Comparison of ENCODE assay signal across 8 mouse cellular contexts in the genomic region with DNA sequence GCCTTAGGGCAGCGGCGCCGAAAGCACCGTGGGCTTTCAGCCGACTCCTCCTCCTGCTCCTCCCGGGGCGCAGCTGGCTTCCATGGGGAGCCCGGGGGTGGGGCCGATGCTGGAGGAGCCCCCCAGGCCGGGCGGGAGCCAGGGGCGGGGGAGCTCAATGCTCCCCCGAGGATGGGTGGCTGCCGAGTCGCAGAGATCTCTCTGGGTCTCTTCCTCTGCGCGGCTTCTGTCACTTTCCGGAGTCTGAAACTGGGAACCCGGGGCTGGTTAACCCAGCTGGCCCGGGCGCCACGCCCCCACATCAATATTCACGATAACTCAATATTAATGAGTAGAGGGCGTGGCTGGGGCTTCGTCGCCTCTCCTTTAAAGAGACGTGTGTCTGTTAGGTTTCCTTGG. TPM values are rescaled to one million over a fixed set of nuclear protein-coding genes. Genes with fewer than 3 reads are reported as not detected.
DNase-seq lines count a peak whose midpoint lies in the region; ATAC-seq lines count a peak whose summit lies in the region.

Gene Creb3l1 (minus strand): TSS at position 229 of the 399 bp plus-strand sequence.

- intact Hi-C loops in left cerebral cortex, postnatal 4 days (cut with DNase I) = no loop called here

- peaks cover 5% of the 10 kb centered on the region for H3K4me1 ChIP-seq in erythroblast, embryonic 14.5 days (ENCODE audit: control insufficient read depth)
- H3K4me1 ChIP-seq in hindbrain, embryonic 15.5 days (replicated peaks) = peaks cover 15% of the 10 kb centered on the region
- H3K4me1 ChIP-seq in midbrain, embryonic 10.5 days = peaks cover 19% of the 10 kb centered on the region
- H3K4me1 ChIP-seq in stomach, embryonic 16.5 days (ENCODE audit: control insufficient read depth, insufficient read depth, low read length) = peaks cover 25% of the 10 kb centered on the region

- H3K4me2 ChIP-seq in hindbrain, embryonic 15.5 days = peak within 1 kb of the TSS; percentile 99
- H3K4me2 ChIP-seq in stomach, embryonic 16.5 days (ENCODE audit: low read depth, low read length) = peak within 1 kb of the TSS; percentile 77

- H3K27ac ChIP-seq in hindbrain, embryonic 15.5 days (replicated peaks) = no peak within 1 kb of the TSS
- peak within 1 kb of the TSS; percentile 55 for H3K27ac ChIP-seq in midbrain, embryonic 10.5 days (replicated peaks)
- H3K27ac ChIP-seq in stomach, embryonic 16.5 days (ENCODE audit: low read length) = peak within 1 kb of the TSS; percentile 86

- peak within 1 kb of the TSS; percentile 36 for H3K4me3 ChIP-seq in erythroblast, embryonic 14.5 days (replicated peaks)
- peak within 1 kb of the TSS; percentile 73 for H3K4me3 ChIP-seq in hindbrain, embryonic 15.5 days
- H3K4me3 ChIP-seq in midbrain, embryonic 10.5 days = peak within 1 kb of the TSS; percentile 81
- H3K4me3 ChIP-seq in stomach, embryonic 16.5 days (replicated peaks; ENCODE audit: low read length) = peak within 1 kb of the TSS; percentile 73

- peak; percentile 33 for DNase-seq in cerebellum, adult 8-10 months
- peak; percentile 64 to 66 for DNase-seq in gastrocnemius, adult 8-10 months (ENCODE audit: low spot score in 2 of 2)
- DNase-seq in left cerebral cortex, postnatal 4 days = peak; percentile 62
- DNase-seq in midbrain, embryonic 10.5 days (ENCODE audit: low spot score) = peak; percentile 80

- peak within 1 kb of the TSS; percentile 64 for H3K9ac ChIP-seq in hindbrain, embryonic 15.5 days
- peak within 1 kb of the TSS; percentile 83 for H3K9ac ChIP-seq in stomach, embryonic 16.5 days (ENCODE audit: low read length)

- H3K9me3 ChIP-seq in erythroblast, embryonic 14.5 days (ENCODE audit: control insufficient read depth, low read length) = no peaks in the 10 kb centered on the region
- H3K9me3 ChIP-seq in hindbrain, embryonic 15.5 days = no peaks in the 10 kb centered on the region
- H3K9me3 ChIP-seq in midbrain, embryonic 10.5 days (replicated peaks) = no peaks in the 10 kb centered on the region
- H3K9me3 ChIP-seq in stomach, embryonic 16.5 days (replicated peaks; ENCODE audit: control insufficient read depth, low read length) = no peaks in the 10 kb centered on the region

- no peaks in the 10 kb centered on the region for H3K36me3 ChIP-seq in erythroblast, embryonic 14.5 days (ENCODE audit: control insufficient read depth)
- no peaks in the 10 kb centered on the region for H3K36me3 ChIP-seq in hindbrain, embryonic 15.5 days
- H3K36me3 ChIP-seq in midbrain, embryonic 10.5 days = no peaks in the 10 kb centered on the region
- no peaks in the 10 kb centered on the region for H3K36me3 ChIP-seq in stomach, embryonic 16.5 days (ENCODE audit: control insufficient read depth, insufficient read depth, low read length)

- peaks cover 34% of the 10 kb centered on the region for H3K27me3 ChIP-seq in erythroblast, embryonic 14.5 days (ENCODE audit: control insufficient read depth)
- H3K27me3 ChIP-seq in hindbrain, embryonic 15.5 days = peaks cover 19% of the 10 kb centered on the region
- H3K27me3 ChIP-seq in midbrain, embryonic 10.5 days (ENCODE audit: low read depth, poor library complexity, severe bottlenecking) = peaks cover 69% of the 10 kb centered on the region
- no peaks in the 10 kb centered on the region for H3K27me3 ChIP-seq in stomach, embryonic 16.5 days (ENCODE audit: control insufficient read depth, insufficient read depth, low read length)

- WGBS in hindbrain, embryonic 15.5 days = 2% methylated on average over 24 of the region's 27 CpGs
- 0% methylated on average over 27 of the region's 27 CpGs for WGBS in midbrain, embryonic 10.5 days
- WGBS in stomach, embryonic 16.5 days = under 1% methylated on average over 26 of the region's 27 CpGs

- ATAC-seq in erythroblast, adult 5-6 weeks (replicated peaks; ENCODE audit: low FRiP score, poor library complexity, severe bottlenecking) = no peak
- ATAC-seq in hindbrain, embryonic 15.5 days (ENCODE audit: low FRiP score, low read depth) = peak; percentile 75; the same call in 1 of the 2 replicates
- ATAC-seq in stomach, embryonic 16.5 days (ENCODE audit: insufficient read depth, low FRiP score) = 0 out of 2 replicates have a peak, but pooled peaks have one; percentile 22

RNA-seq across cellular contexts. Expression of gene Creb3l1, which starts in this region (rescaled TPM):
- polyA plus RNA-seq in erythroblast, embryonic 14.5 days (2012) = 0.03 and 0.06 TPM in 2 replicates
- 0.38 and 1.7 TPM in 2 replicates for total RNA-seq in erythroblast, adult 5-6 weeks (2015; ENCODE audit: low replicate concordance)
- 0.68 TPM in 1 of 2 replicates, not detected in the other for total RNA-seq in erythroblast, adult 5-6 weeks (2017; ENCODE audit: low replicate concordance)
- total RNA-seq in gastrocnemius, adult 8-10 months (2022) = 1 to 10 TPM in 3 of 4 experiments, under 1 TPM in 1; 0.41 to 2.1 (median 1.4) TPM
- polyA plus RNA-seq in hindbrain, embryonic 15.5 days (2015; fragmentation: Nextera tagmentation; extraction: Ambion mirVana) = 2.2 and 2.9 TPM in 2 replicates
- 10 to 100 TPM; 10.3 to 12.4 TPM for total RNA-seq in left cerebral cortex, postnatal 4 days (2021)
- 0.96 and 1.6 TPM in 2 replicates for polyA plus RNA-seq in midbrain, embryonic 10.5 days (2016; fragmentation: Nextera tagmentation; extraction: Ambion mirVana)
- 21.7 and 24.5 TPM in 2 replicates for polyA plus RNA-seq in stomach, embryonic 16.5 days (2015; fragmentation: Nextera tagmentation; extraction: Ambion mirVana)
